Mouse (Mus musculus): ENCODE measurements around the gene Igfbp1. TPM values are rescaled to one million over a fixed set of nuclear protein-coding genes. Genes with fewer than 3 reads are reported as not detected.

The Igfbp1 gene
- polyA plus RNA-seq, 1 experiment, result not detected

GRCm38 (mm10) chr11:7178724-7179123, 18.9 kb upstream of the Igfbp1 start:
- Histone ChIP-seq H3K4me2 (ENCODE audit: low read depth) (no peak overlapping the region), H3ac (ENCODE audit: control insufficient read depth, insufficient read length) (no peak overlapping the region), H3K79me2 (ENCODE audit: control insufficient read depth, insufficient read depth) (no peaks in the 10 kb centered on the region), H3K36me3 (ENCODE audit: control insufficient read depth, insufficient read depth) (no peaks in the 10 kb centered on the region), H3K4me3 (no peak overlapping the region), H3K27me3 (ENCODE audit: control insufficient read depth, insufficient read depth, insufficient read length) (no peaks in the 10 kb centered on the region)
- TF ChIP-seq CEBPB (IDR thresholded peaks at IDR 0.05; ENCODE audit: insufficient read depth, poor library complexity, severe bottlenecking) (no peak), MYOD1 (IDR thresholded peaks at IDR 0.05; ENCODE audit: control insufficient read depth in 1 of 3, insufficient read length in 2 of 3, low read depth in 2 of 3) (no peak), TCF3 (IDR thresholded peaks at IDR 0.05; ENCODE audit: insufficient read length, low read depth) (no peak), REST (IDR thresholded peaks at IDR 0.05; ENCODE audit: insufficient read depth, insufficient read length) (no peak), MYOG (IDR thresholded peaks at IDR 0.05; ENCODE audit: control insufficient read depth in 1 of 3, insufficient read depth in 1 of 3, insufficient read length in 2 of 3, low read depth in 2 of 3) (no peak), USF1 (IDR thresholded peaks at IDR 0.05; ENCODE audit: low read depth) (no peak), POLR2AphosphoS2 (IDR thresholded peaks at IDR 0.05; ENCODE audit: insufficient read length, low read depth) (no peak), POLR2A (IDR thresholded peaks at IDR 0.05; ENCODE audit: insufficient read length, low read depth) (no peak), E2F4 (IDR thresholded peaks at IDR 0.05; ENCODE audit: insufficient read depth) (no peak), TCF12 (IDR thresholded peaks at IDR 0.05; ENCODE audit: insufficient read depth, poor library complexity, severe bottlenecking) (no peak), SRF (IDR thresholded peaks at IDR 0.05; ENCODE audit: control insufficient read depth, insufficient read length, low read depth) (no peak), MAX (IDR thresholded peaks at IDR 0.05; ENCODE audit: low read depth) (no peak)

DNA sequence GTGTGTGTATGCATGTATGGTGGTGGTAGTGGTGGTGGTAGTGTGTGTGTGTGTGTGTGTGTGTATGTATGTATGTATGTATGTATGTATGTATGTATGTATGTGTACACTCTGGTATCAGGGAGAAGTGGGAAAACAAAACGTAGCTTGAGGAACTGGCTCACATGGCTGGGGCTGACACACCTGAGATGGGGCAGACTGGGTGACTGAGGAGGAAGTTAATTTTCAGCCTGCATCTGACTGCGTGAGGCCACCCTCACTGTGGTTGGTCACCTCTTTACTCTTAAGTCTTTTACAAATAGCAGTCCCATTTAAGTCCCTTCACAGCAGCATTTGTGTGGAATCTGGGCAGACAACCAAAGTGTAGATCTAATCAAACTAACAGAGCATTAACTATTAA, 18.3 kb upstream of the Igfbp1 start:
- no peaks in the 10 kb centered on the region for H3K27me3 ChIP-seq (ENCODE audit: control insufficient read depth, insufficient read depth, insufficient read length)
- no peaks in the 10 kb centered on the region for H3K36me3 ChIP-seq (ENCODE audit: control insufficient read depth, insufficient read depth)
- no peak overlapping the region for H3K4me3 ChIP-seq
- H3K79me2 ChIP-seq (ENCODE audit: control insufficient read depth, insufficient read depth), result no peaks in the 10 kb centered on the region
- TF ChIP-seq REST (IDR thresholded peaks at IDR 0.05; ENCODE audit: insufficient read depth, insufficient read length) (no peak), E2F4 (IDR thresholded peaks at IDR 0.05; ENCODE audit: insufficient read depth) (no peak), MYOD1 (IDR thresholded peaks at IDR 0.05; ENCODE audit: control insufficient read depth in 1 of 3, insufficient read length in 2 of 3, low read depth in 2 of 3) (no peak), MAX (IDR thresholded peaks at IDR 0.05; ENCODE audit: low read depth) (no peak), TCF12 (IDR thresholded peaks at IDR 0.05; ENCODE audit: insufficient read depth, poor library complexity, severe bottlenecking) (no peak), CEBPB (IDR thresholded peaks at IDR 0.05; ENCODE audit: insufficient read depth, poor library complexity, severe bottlenecking) (no peak), POLR2A (IDR thresholded peaks at IDR 0.05; ENCODE audit: insufficient read length, low read depth) (no peak), SRF (IDR thresholded peaks at IDR 0.05; ENCODE audit: control insufficient read depth, insufficient read length, low read depth) (no peak), USF1 (IDR thresholded peaks at IDR 0.05; ENCODE audit: low read depth) (no peak), MYOG (IDR thresholded peaks at IDR 0.05; ENCODE audit: control insufficient read depth in 1 of 3, insufficient read depth in 1 of 3, insufficient read length in 2 of 3, low read depth in 2 of 3) (no peak), POLR2AphosphoS2 (IDR thresholded peaks at IDR 0.05; ENCODE audit: insufficient read length, low read depth) (no peak)
- no peak overlapping the region for H3K4me2 ChIP-seq (ENCODE audit: low read depth)
- H3ac ChIP-seq (ENCODE audit: control insufficient read depth, insufficient read length), result no peak overlapping the region

DNA sequence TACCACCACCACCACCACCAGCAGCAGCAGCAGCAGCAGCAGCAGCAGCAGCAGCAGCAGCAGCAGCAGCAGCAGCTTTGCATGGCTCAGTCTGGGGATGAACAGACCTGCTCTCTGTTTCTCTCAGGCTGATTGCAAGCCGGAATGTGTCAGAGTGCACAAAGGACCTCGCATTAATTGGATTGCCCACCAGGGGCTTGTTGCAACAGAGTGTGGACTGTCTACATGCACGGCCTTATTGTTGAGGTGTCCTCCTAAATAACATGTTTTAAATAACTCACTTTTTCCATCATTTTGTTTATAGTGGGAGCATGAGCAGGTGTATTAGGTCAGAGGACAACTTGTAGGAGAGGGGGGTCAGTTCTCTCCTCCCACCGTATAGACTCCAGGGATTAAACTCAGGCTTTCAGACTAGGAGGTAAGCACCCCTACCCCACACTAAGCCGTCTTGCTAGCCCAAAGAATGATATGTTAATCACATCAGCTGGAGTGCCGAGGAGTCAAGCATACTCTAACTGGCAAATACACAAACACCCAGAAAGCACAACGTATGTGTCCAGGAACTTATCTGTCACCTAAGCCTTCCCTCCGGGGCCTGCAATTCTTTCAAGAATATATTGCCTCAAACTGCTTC, 15.1 kb upstream of the Igfbp1 start:
- H3K27me3 ChIP-seq (ENCODE audit: control insufficient read depth, insufficient read depth, insufficient read length), result no peaks in the 10 kb centered on the region
- H3ac ChIP-seq (ENCODE audit: control insufficient read depth, insufficient read length), result no peak overlapping the region
- no peaks in the 10 kb centered on the region for H3K79me2 ChIP-seq (ENCODE audit: control insufficient read depth, insufficient read depth)
- no peak overlapping the region for H3K4me2 ChIP-seq (ENCODE audit: low read depth)
- no peaks in the 10 kb centered on the region for H3K36me3 ChIP-seq (ENCODE audit: control insufficient read depth, insufficient read depth)
- no peak overlapping the region for H3K4me3 ChIP-seq
- TF ChIP-seq MYOD1 (IDR thresholded peaks at IDR 0.05; ENCODE audit: control insufficient read depth in 1 of 3, insufficient read length in 2 of 3, low read depth in 2 of 3), result no peak
- no peak for TF ChIP-seq MYOG (IDR thresholded peaks at IDR 0.05; ENCODE audit: control insufficient read depth in 1 of 3, insufficient read depth in 1 of 3, insufficient read length in 2 of 3, low read depth in 2 of 3)
- TF ChIP-seq USF1 (IDR thresholded peaks at IDR 0.05; ENCODE audit: low read depth), result no peak
- no peak for TF ChIP-seq POLR2A (IDR thresholded peaks at IDR 0.05; ENCODE audit: insufficient read length, low read depth)
- TF ChIP-seq TCF12 (IDR thresholded peaks at IDR 0.05; ENCODE audit: insufficient read depth, poor library complexity, severe bottlenecking), result no peak
- TF ChIP-seq MAX (IDR thresholded peaks at IDR 0.05; ENCODE audit: low read depth), result no peak
- no peak for TF ChIP-seq POLR2AphosphoS2 (IDR thresholded peaks at IDR 0.05; ENCODE audit: insufficient read length, low read depth)
- TF ChIP-seq REST (IDR thresholded peaks at IDR 0.05; ENCODE audit: insufficient read depth, insufficient read length), result no peak
- TF ChIP-seq TCF3 (IDR thresholded peaks at IDR 0.05; ENCODE audit: insufficient read length, low read depth), result no peak
- TF ChIP-seq E2F4 (IDR thresholded peaks at IDR 0.05; ENCODE audit: insufficient read depth), result no peak
- no peak for TF ChIP-seq SRF (IDR thresholded peaks at IDR 0.05; ENCODE audit: control insufficient read depth, insufficient read length, low read depth)
- TF ChIP-seq CEBPB (IDR thresholded peaks at IDR 0.05; ENCODE audit: insufficient read depth, poor library complexity, severe bottlenecking), result no peak

GRCm38 (mm10) chr11:7184420-7184819, 13.2 kb upstream of the Igfbp1 start:
- Histone ChIP-seq H3K79me2 (ENCODE audit: control insufficient read depth, insufficient read depth) (no peaks in the 10 kb centered on the region), H3K4me2 (ENCODE audit: low read depth) (no peak overlapping the region), H3K27me3 (ENCODE audit: control insufficient read depth, insufficient read depth, insufficient read length) (no peaks in the 10 kb centered on the region), H3K36me3 (ENCODE audit: control insufficient read depth, insufficient read depth) (no peaks in the 10 kb centered on the region), H3ac (ENCODE audit: control insufficient read depth, insufficient read length) (no peak overlapping the region), H3K4me3 (no peak overlapping the region)
- TF ChIP-seq REST (IDR thresholded peaks at IDR 0.05; ENCODE audit: insufficient read depth, insufficient read length) (no peak), USF1 (IDR thresholded peaks at IDR 0.05; ENCODE audit: low read depth) (no peak), E2F4 (IDR thresholded peaks at IDR 0.05; ENCODE audit: insufficient read depth) (no peak), POLR2AphosphoS2 (IDR thresholded peaks at IDR 0.05; ENCODE audit: insufficient read length, low read depth) (no peak), POLR2A (IDR thresholded peaks at IDR 0.05; ENCODE audit: insufficient read length, low read depth) (no peak), SRF (IDR thresholded peaks at IDR 0.05; ENCODE audit: control insufficient read depth, insufficient read length, low read depth) (no peak), MYOG (IDR thresholded peaks at IDR 0.05; ENCODE audit: control insufficient read depth in 1 of 3, insufficient read depth in 1 of 3, insufficient read length in 2 of 3, low read depth in 2 of 3) (no peak)

Data from myocyte (in vitro differentiated cells).